Mouse (Mus musculus): ENCODE data around the gene Plekhg1. TPM values are rescaled to one million over a fixed set of nuclear protein-coding genes. Genes with fewer than 3 reads are reported as not detected.

Gene Plekhg1
- total RNA-seq, 2 experiments from 2014 or later: 9.1 to 11.4 TPM

- intact Hi-C loops (cut with DNase I): no loop called here
- no peak for DNase-seq
Observed at GRCm38 (mm10) chr10:3818940-3819701, 79.0 kb downstream of the Plekhg1 start.

- intact Hi-C loops (cut with DNase I): no loop called here
- no peak for DNase-seq
Observed at GRCm38 (mm10) chr10:3823826-3824225, 83.7 kb downstream of the Plekhg1 start.

- intact Hi-C loops (cut with DNase I): no loop called here
- DNase-seq: no peak
Observed at GRCm38 (mm10) chr10:3826043-3826442, 85.9 kb downstream of the Plekhg1 start.

- intact Hi-C loops (cut with DNase I): no loop called here
- no peak for DNase-seq
Observed at GRCm38 (mm10) chr10:3827368-3827767, 87.2 kb downstream of the Plekhg1 start.

GRCm38 (mm10) chr10:3829472-3829871 is 89.3 kb downstream of the Plekhg1 start:
- DNase-seq: no peak
- intact Hi-C loops (cut with DNase I): no loop called here

GRCm38 (mm10) chr10:3830618-3831017 is 90.5 kb downstream of the Plekhg1 start:
- intact Hi-C loops (cut with DNase I): loop anchor here (2.0 to 10.0 kb wide), 3 partner anchors 18 to 198 kb away; partner anchors contain the start of gene Plekhg1
- DNase-seq: no peak

- intact Hi-C loops (cut with DNase I): loop anchor here (2.0 to 10.0 kb wide), 4 partner anchors 19 to 199 kb away; partner anchors contain the start of gene Plekhg1
Observed at GRCm38 (mm10) chr10:3831597-3832351, 91.6 kb downstream of the Plekhg1 start.

GRCm38 (mm10) chr10:3834060-3834459 is 93.9 kb downstream of the Plekhg1 start:
- DNase-seq: no peak
- intact Hi-C loops (cut with DNase I): loop anchor here (5.0 to 10.0 kb wide), 2 partner anchors 89 to 202 kb away; partner anchors contain the start of gene Plekhg1

More at GRCm38 (mm10) chr10:3831597-3832351, 91.6 kb downstream of the Plekhg1 start:
- DNase-seq: no peak

GRCm38 (mm10) chr10:3834678-3835077 is 94.5 kb downstream of the Plekhg1 start:
- DNase-seq: no peak
- intact Hi-C loops (cut with DNase I): loop anchor here (5.0 to 10.0 kb wide), 2 partner anchors 90 to 202 kb away; partner anchors contain the start of gene Plekhg1

- intact Hi-C loops (cut with DNase I): loop anchor here (10.0 kb wide), 1 partner anchor 91 kb away; the partner anchor contains the start of gene Plekhg1
Observed at GRCm38 (mm10) chr10:3835616-3836015, 95.5 kb downstream of the Plekhg1 start.

GRCm38 (mm10) chr10:3839748-3840432 is 99.7 kb downstream of the Plekhg1 start:
- DNase-seq: no peak
- intact Hi-C loops (cut with DNase I): loop anchor here (10.0 kb wide), 1 partner anchor 95 kb away; the partner anchor contains the start of gene Plekhg1

More at GRCm38 (mm10) chr10:3835616-3836015, 95.5 kb downstream of the Plekhg1 start:
- DNase-seq: peak; percentile 49 to 70

GRCm38 (mm10) chr10:3844430-3844829 is 104.3 kb downstream of the Plekhg1 start:
- intact Hi-C loops (cut with DNase I): no loop called here
- DNase-seq: no peak

GRCm38 (mm10) chr10:3847021-3847420 is 106.9 kb downstream of the Plekhg1 start:
- no peak for DNase-seq
- intact Hi-C loops (cut with DNase I): no loop called here

GRCm38 (mm10) chr10:3851461-3851860 is 111.3 kb downstream of the Plekhg1 start:
- DNase-seq: no peak
- intact Hi-C loops (cut with DNase I): no loop called here

- no peak for DNase-seq
- intact Hi-C loops (cut with DNase I): no loop called here
Observed at GRCm38 (mm10) chr10:3852733-3853132, 112.6 kb downstream of the Plekhg1 start.

GRCm38 (mm10) chr10:3857912-3858311 is 117.7 kb downstream of the Plekhg1 start:
- no peak for DNase-seq
- intact Hi-C loops (cut with DNase I): no loop called here

- intact Hi-C loops (cut with DNase I): no loop called here
- no peak for DNase-seq
Observed at GRCm38 (mm10) chr10:3858437-3858836, 118.3 kb downstream of the Plekhg1 start.

GRCm38 (mm10) chr10:3858961-3859714 is 119.0 kb downstream of the Plekhg1 start:
- DNase-seq: peak; percentile 32 to 49
- intact Hi-C loops (cut with DNase I): no loop called here

- intact Hi-C loops (cut with DNase I): no loop called here
Observed at GRCm38 (mm10) chr10:3863411-3864195, 123.4 kb downstream of the Plekhg1 start.

More at GRCm38 (mm10) chr10:3863411-3864195, 123.4 kb downstream of the Plekhg1 start:
- DNase-seq: no peak

All from heart, postnatal 36 days (tissue).